Mouse (Mus musculus) ES-E14 (cell line): ENCODE measurements around the gene Eif3i. TPM values are rescaled to one million over a fixed set of nuclear protein-coding genes. Genes with fewer than 3 reads are reported as not detected.
A peak's percentile ranks its signal among the peaks of the same experiment; 100 is the strongest.

Experiments
- DNase-seq: peaks from one replicate; pipeline ENCODE4 v3.0.0-alpha.2; 2013; ENCODE audit warnings: low read depth, low spot score
- H3K27ac ChIP-seq: 2 replicates; pipeline ENCODE4 v1.5.1; 2012; ENCODE audit warnings: low read depth, mild to moderate bottlenecking, low read length, moderate library complexity, mixed read lengths; ENCODE audit not compliant: poor library complexity, insufficient read depth, severe bottlenecking
- H3K36me3 ChIP-seq: 2 replicates; pipeline ENCODE4 v1.6.1; 2012; ENCODE audit warnings: mild to moderate bottlenecking, low read length, moderate library complexity, mixed read lengths; ENCODE audit not compliant: control insufficient read depth, poor library complexity, insufficient read depth, severe bottlenecking
- H3K4me1 ChIP-seq, 2 experiments: fragments of 150-350 bp in 1 of 2; sonication (generic) in 1 of 2; 2 replicates each; pipeline ENCODE4 v1.6.1; 2012; ENCODE audit warnings: low read length in 2 of 2, mild to moderate bottlenecking in 1 of 2, mixed read lengths in 1 of 2; ENCODE audit not compliant: control insufficient read depth in 2 of 2, insufficient read depth in 2 of 2, poor library complexity in 1 of 2
- H3K4me3 ChIP-seq, 2 experiments: fragments of 150-350 bp in 1 of 2; sonication (generic) in 1 of 2; 2 replicates each; pipeline ENCODE4 v1.5.1; 2012; ENCODE audit warnings: low read length in 2 of 2, low read depth in 1 of 2, mild to moderate bottlenecking in 1 of 2, mixed read lengths in 1 of 2; ENCODE audit not compliant: insufficient read depth in 1 of 2, poor library complexity in 1 of 2, severe bottlenecking in 1 of 2
- H3K9ac ChIP-seq: 2 replicates; pipeline ENCODE4 v1.6.1; 2012; ENCODE audit warnings: low read depth, mild to moderate bottlenecking, low read length, mixed read lengths; ENCODE audit not compliant: poor library complexity, insufficient read depth, severe bottlenecking
- H3K9me3 ChIP-seq: fragments of 150-350 bp; sonication (generic); 2 replicates; pipeline ENCODE4 v1.6.1; 2012; ENCODE audit warnings: low read depth, mild to moderate bottlenecking, low read length; ENCODE audit not compliant: control insufficient read depth, insufficient read depth
- CHD2 ChIP-seq: IDR thresholded peaks from 2 replicates; pipeline ENCODE4 v1.6.1; 2014; ENCODE audit warnings: mild to moderate bottlenecking, low read depth, low read length, inconsistent platforms
- HCFC1 ChIP-seq: IDR thresholded peaks from 2 replicates; pipeline ENCODE4 v1.6.1; 2012; ENCODE audit warnings: low read length, inconsistent platforms, borderline replicate concordance; ENCODE audit not compliant: insufficient read depth
- MAFK ChIP-seq: IDR thresholded peaks from 2 replicates; pipeline ENCODE4 v1.6.1; 2014; ENCODE audit warnings: mild to moderate bottlenecking, low read depth, low read length, inconsistent platforms; ENCODE audit not compliant: insufficient read depth
- ZC3H11A ChIP-seq: IDR thresholded peaks from 2 replicates; pipeline ENCODE4 v1.6.1; 2012; ENCODE audit warnings: low read depth, mild to moderate bottlenecking, inconsistent platforms, low read length, borderline replicate concordance
- ZNF384 ChIP-seq: IDR thresholded peaks from 2 replicates; pipeline ENCODE4 v1.6.1; 2012; ENCODE audit warnings: low read depth, low read length, inconsistent platforms
- in situ Hi-C, 2 experiments: fragments of 600-800 bp; cut with MboI; formaldehyde crosslinking; loops; one replicate each; pipeline ENCODE4 v1.15.1; 2025; ENCODE audit warnings: low sequenced_read_pairs in 2 of 2, inconsistent platforms in 1 of 2; ENCODE audit not compliant: unreplicated experiment in 2 of 2
- total RNA-seq: library from RNA; depleted of rRNA; stranded (reverse); fragments of 300-350 nt; gene quantifications from 2 replicates; pipeline ENCODE4 v1.2.3, GENCODE M21; 2012

Eif3i gene
- total RNA-seq, 1 experiment, result 328 TPM

GRCm38 (mm10) chr4:129624281-129625028 is 24.0 kb upstream of the Eif3i start:
- in situ Hi-C loops, result no loop called here
- peak overlapping the region in 1 of 2 experiments; percentile 48; a peak in 2 of 4 replicates for H3K4me3 ChIP-seq
- H3K9me3 ChIP-seq, result no peaks in the 10 kb centered on the region
- peaks cover 0 to 7% of the 10 kb centered on the region in 2 experiments; a peak in 1 of 4 replicates for H3K4me1 ChIP-seq
- no peak overlapping the region for H3K27ac ChIP-seq
- DNase-seq, result peak; percentile 71
- no peak overlapping the region for H3K9ac ChIP-seq
- TF ChIP-seq HCFC1, result no peak
- no peak for TF ChIP-seq ZC3H11A
- H3K36me3 ChIP-seq, result peaks cover 29% of the 10 kb centered on the region

- in situ Hi-C loops, result no loop called here
- Histone ChIP-seq H3K9me3 (no peaks in the 10 kb centered on the region), H3K27ac (no peak within 1 kb of the TSS), H3K4me1 (peaks cover 0 to 7% of the 10 kb centered on the region in 2 experiments; a peak in 1 of 4 replicates), H3K36me3 (peaks cover 21% of the 10 kb centered on the region), H3K9ac (peak within 1 kb of the TSS; percentile 66), H3K4me3 (peak within 1 kb of the TSS; percentile 48 to 68)
- DNase-seq, result no peak
- TF ChIP-seq HCFC1, result no peak
- TF ChIP-seq MAFK, result no peak
- TF ChIP-seq ZNF384, result no peak
- 0 out of 2 replicates have a peak, but pooled peaks have one; percentile 24 for TF ChIP-seq CHD2
- no peak for TF ChIP-seq ZC3H11A
These were observed 23.2 kb upstream of the Eif3i start, which contains the start of gene Ccdc28b for GRCm38 (mm10) chr4:129623681-129624091. Ccdc28b (minus strand) TSS chr4:129623947.

- H3K9ac ChIP-seq, result no peak overlapping the region
- in situ Hi-C loops, result no loop called here
- H3K27ac ChIP-seq, result no peak overlapping the region
- peaks cover 14% of the 10 kb centered on the region for H3K36me3 ChIP-seq
- peaks cover 0 to 7% of the 10 kb centered on the region in 2 experiments; a peak in 1 of 4 replicates for H3K4me1 ChIP-seq
- DNase-seq, result no peak
- peak overlapping the region in 1 of 2 experiments; percentile 68; a peak in 2 of 4 replicates for H3K4me3 ChIP-seq
- no peaks in the 10 kb centered on the region for H3K9me3 ChIP-seq
- TF ChIP-seq ZC3H11A (no peak), ZNF384 (no peak), CHD2 (no peak), MAFK (no peak), HCFC1 (no peak)
These were observed 22.5 kb upstream of the Eif3i start for GRCm38 (mm10) chr4:129622803-129623535.

- no peak for DNase-seq
- TF ChIP-seq CHD2, result no peak
- TF ChIP-seq ZC3H11A, result no peak
- no peak for TF ChIP-seq HCFC1
- no peak for TF ChIP-seq ZNF384
- TF ChIP-seq MAFK, result no peak
- peaks cover 7% of the 10 kb centered on the region for H3K36me3 ChIP-seq
- no peak overlapping the region for H3K4me3 ChIP-seq
- in situ Hi-C loops, result no loop called here
- no peak overlapping the region for H3K9ac ChIP-seq
- no peak overlapping the region for H3K27ac ChIP-seq
- H3K9me3 ChIP-seq, result no peaks in the 10 kb centered on the region
- H3K4me1 ChIP-seq, result peaks cover 0 to 7% of the 10 kb centered on the region in 2 experiments; a peak in 1 of 4 replicates
These were observed 21.8 kb upstream of the Eif3i start for GRCm38 (mm10) chr4:129622120-129622802.
